Mouse (Mus musculus): ENCODE measurements around the gene Ccdc85c.

DNA sequence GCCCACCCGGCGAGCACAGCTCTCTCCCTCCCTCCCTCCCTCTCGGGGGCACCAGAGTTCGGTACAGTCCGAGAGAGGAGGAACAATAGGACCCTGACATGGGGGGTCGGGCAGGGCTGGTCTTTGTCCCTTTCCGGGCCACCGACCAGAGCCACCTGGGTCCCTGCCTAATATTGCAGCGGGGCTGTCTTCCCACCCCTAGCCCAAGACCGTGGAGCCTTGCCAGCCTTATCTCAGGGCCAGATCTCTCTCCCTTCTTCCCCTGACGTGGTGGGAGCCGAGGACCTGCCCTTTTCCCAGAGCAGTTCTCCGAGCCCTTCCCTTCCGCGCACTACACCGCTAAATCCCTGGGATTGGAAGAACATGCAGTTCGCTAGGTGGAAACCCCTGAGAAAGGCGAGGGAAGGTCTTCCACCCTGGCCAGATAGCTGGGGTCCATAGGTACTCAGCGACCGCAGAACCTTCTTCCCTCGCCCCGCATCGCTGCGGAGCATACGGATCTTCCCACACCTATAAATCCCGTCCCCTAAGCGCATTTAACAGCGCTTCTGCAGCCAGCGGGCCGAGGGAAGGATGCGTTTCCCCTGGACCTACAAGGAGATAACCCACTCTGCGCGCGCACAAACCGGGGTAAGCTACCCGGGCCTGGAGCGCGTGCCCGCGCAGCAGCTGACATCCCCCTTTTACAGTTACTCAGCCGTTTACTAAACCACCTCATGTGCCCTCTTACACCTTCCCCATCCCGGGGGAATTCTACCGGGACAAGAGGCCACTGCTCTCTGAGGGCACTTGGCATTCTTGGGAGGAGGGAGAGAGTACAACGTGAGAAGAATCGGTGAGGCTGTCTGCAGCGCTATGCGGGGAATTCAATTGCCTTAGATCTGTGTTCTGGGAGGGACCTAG is 946 bp upstream of the Ccdc85c start:
- TF ChIP-seq CTCF (conservative IDR thresholded peaks at IDR 0.05; ENCODE audit: low read length) (no peak), NANOG (IDR thresholded peaks at IDR 0.05; ENCODE audit: borderline replicate concordance, low read length) (no peak)
